Comparison of ENCODE assay signal across 20 mouse cellular contexts in genomic region chr5:102615249-102615648, GRCm38 (mm10).
DNase-seq lines count a peak whose midpoint lies in the region.
"Had no signal": no experiment of that assay in that cellular context is flagged by ENCODE, and none has a peak within 500 bp of the region (broad histone marks: within the 10 kb centered on the region; RNA-seq: fewer than 3 reads in every experiment).

No protein-coding gene starts in this region.

- intact Hi-C loops in left cerebral cortex, postnatal 14 days (cut with DNase I), result no loop called here

- peaks cover 6% of the 10 kb centered on the region for H3K4me1 ChIP-seq in brown adipose tissue, adult 24 weeks (ENCODE audit: control insufficient read depth, insufficient read depth, insufficient read length, low read length)

- H3K27ac ChIP-seq in brown adipose tissue, adult 24 weeks (replicated peaks; ENCODE audit: low read depth, low read length), result 0 out of 2 replicates have a peak overlapping the region, but pooled peaks have one; percentile 19

- H3K4me3 ChIP-seq in brown adipose tissue, adult 24 weeks (ENCODE audit: insufficient read depth, low read depth, low read length), result no peak overlapping the region

- DNase-seq in heart, adult 11 months, result peak; percentile 79
- no peak for DNase-seq in heart, adult 9 months (ENCODE audit: low spot score in 2 of 2)
- peak; percentile 61 for DNase-seq in 3T3-L1 (ENCODE audit: low read depth, low spot score)
- peak; percentile 19 for DNase-seq in adipocyte (ENCODE audit: low spot score)
- DNase-seq in urinary bladder, adult 18-20 months (ENCODE audit: low spot score in 2 of 2), result no peak
- DNase-seq in right cerebral cortex, postnatal 25 days, result no peak
- no peak for DNase-seq in left cerebral cortex, postnatal 14 days (ENCODE audit: low spot score in 2 of 2)
- DNase-seq: adrenal gland, adult 2 months; adrenal gland, adult 8-10 months; adrenal gland, postnatal 10 days; adrenal gland, postnatal 14 days; adrenal gland, postnatal 25 days; adrenal gland, postnatal 36 days; B cell, adult 2 months; cerebellum, adult 11 months; cerebellum, adult 11-12 months; cerebellum, adult 18-20 months; cerebellum, adult 2 months; cerebellum, adult 8-10 months had no signal

Comparison
In these comparisons a context has a peak if more than half of its experiments do, and no peak if none do; other contexts are left out.
1. DNase-seq: peak in heart, adult 11 months (single experiment), 3T3-L1 (single experiment) and adipocyte (single experiment); none in heart, adult 9 months (0 of 2), urinary bladder, adult 18-20 months (0 of 2), right cerebral cortex, postnatal 25 days (single experiment) and left cerebral cortex, postnatal 14 days (0 of 2).